Mouse (Mus musculus) embryonic stem cell, embryonic (primary cell): ENCODE results near the gene Ift74.

ENCODE experiments used
- CTCF ChIA-PET, 4 experiments: fragments of 300-600 bp in 2 of 4; fragments of 350-600 bp in 2 of 4; sonication (Branson Sonifier 250); formaldehyde crosslinking; loops; one replicate each; lab custom pipeline; 2022; ENCODE audit warnings: inconsistent platforms in 2 of 4; lab: Charles Lee
- POLR2A ChIA-PET, 4 experiments: fragments of 300-600 bp in 2 of 4; fragments of 350-600 bp in 2 of 4; sonication (Branson Sonifier 250); formaldehyde crosslinking; loops; one replicate each; lab custom pipeline; 2022; ENCODE audit warnings: antibody characterized with exemption in 4 of 4, inconsistent platforms in 1 of 4; lab: Charles Lee

Gene Ift74

DNA sequence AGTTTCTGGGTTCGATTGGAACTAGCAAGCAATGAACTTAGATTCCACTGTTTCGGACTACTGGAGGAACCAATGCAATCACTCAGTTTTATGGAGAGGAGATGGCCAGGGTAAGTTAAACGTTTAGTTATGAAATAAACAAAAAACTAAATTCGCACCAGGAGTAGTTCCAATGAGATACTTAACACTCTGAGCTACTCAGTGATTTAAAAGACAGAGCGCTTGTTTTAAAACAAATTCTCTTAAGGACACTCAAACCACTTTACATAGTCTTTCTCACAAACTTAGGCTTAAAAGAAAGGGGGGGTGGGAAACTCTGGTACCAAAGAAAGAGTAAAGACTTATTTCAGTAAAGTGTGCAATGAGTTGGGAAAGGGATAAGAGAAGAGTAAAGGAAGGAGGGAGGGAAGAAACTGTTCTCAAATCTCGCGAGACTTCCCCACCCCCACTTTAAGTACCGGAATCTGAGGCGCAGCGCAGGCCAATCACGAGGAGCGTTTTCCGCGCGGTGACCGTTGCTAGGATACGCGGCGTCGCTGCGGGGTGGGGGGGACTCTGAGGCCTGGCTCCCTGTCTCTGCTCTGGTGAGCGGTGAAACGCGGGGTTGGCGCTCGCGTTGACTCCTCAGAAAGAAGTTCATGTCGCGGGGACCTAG lies at the start of gene Ift74:
TSS of gene Ift74 (plus strand) at position 520 of the 655 bp plus-strand sequence.
- POLR2A ChIA-PET, result interaction anchor here in 3 of 4 experiments (0.5 to 2.0 kb wide), 10 partner anchors 9 to 1178 kb away, joined by 3 to 14 read pairs (median 6); partner anchors contain the start of gene Plaa (in 2 of the 3)
- CTCF ChIA-PET, result interaction anchor here in 2 of 4 experiments (0.6 kb wide), 2 partner anchors 13 to 18 kb away, joined by 4 to 12 read pairs; no protein-coding TSS in a partner anchor

DNA sequence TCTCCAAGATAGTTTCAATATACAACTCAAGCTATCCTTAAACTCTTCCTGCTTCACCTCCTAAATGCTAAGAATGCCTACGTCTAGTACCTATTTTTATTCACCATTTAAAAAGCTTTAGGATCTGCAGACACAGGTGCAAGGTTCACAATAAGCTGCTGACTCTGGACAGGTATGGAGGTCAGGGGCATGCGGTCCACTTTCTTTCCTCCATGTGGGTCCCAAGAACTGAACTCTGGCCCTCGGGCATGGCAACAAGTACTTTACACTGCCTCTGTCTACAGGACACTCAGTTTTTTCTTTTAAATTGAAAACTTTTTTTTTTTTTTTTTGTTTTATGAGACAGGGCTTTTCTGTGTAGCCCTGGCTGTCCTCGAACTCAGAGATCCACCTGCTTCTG lies 41.6 kb upstream of the Ift74 start:
- POLR2A ChIA-PET, result interaction anchor here in 1 of 4 experiments (1.0 kb wide), 1 partner anchor 12 kb away, joined by 3 read pairs; no protein-coding TSS in a partner anchor
- CTCF ChIA-PET, result no interaction called here

DNA sequence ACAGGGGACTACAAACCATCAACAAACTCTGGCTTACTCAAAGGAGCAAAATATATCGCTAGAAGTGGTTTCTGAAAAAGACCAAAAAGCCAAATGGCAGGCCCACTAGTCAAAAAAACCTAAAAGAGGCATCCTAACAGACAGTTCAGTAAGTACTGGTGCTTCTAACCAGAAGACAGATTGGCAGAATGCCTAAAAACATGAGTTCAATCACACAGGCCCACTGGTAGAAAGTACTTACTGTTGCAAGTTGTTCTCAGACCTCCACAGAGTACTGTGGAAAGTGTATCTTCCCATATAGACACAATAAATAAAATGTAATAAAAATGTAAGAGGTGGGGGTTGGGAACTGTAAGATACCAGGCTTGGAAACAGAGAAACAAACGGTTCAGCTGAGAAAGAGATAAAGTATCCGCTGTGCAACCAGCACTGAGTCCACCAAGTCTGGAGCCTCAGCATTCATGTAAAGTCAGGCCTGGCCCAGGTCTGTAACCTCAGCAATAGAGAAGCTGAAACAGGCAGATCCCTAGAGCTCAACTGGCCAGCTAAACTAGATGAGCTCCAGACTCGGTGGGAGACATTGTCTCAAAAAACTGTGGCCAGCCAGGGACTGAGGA lies 22.4 kb upstream of the Ift74 start:
- ChIA-PET CTCF (interaction anchor here in 1 of 4 experiments (1.5 kb wide), 1 partner anchor 9 kb away, joined by 4 read pairs; no protein-coding TSS in a partner anchor), POLR2A (interaction anchor here in 2 of 4 experiments (1.4 to 3.5 kb wide), 3 partner anchors 11 to 35 kb away, joined by 4 to 10 read pairs (median 6); partner anchors contain the start of genes Caap1 (in 1 of the 2) and Gm10306 (in 1 of the 2))

DNA sequence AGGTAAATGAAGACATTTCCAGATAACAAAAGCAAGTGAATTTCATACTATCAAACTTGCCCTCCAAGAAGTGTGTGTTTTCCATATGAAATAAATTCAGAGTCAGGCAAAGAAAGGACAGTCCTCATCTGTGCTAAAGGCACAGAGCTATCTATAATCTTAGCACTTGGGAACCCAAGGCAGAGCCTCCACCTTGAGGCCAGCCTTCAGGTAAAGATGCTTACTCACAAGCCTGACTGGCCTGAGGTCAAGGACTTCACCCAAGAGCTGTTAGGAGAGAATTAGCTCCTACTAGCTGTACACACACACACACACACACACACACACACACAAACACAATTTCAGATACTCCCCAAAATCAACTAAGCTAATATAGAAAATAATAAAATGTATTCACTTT lies 21.6 kb upstream of the Ift74 start:
- POLR2A ChIA-PET, result interaction anchor here in 2 of 4 experiments (1.4 to 3.5 kb wide), 4 partner anchors 11 to 36 kb away, joined by 4 to 10 read pairs (median 6); partner anchors contain the start of genes Caap1 (in 1 of the 2) and Gm10306 (in 1 of the 2)
- CTCF ChIA-PET, result interaction anchor here in 1 of 4 experiments (1.5 kb wide), 1 partner anchor 8 kb away, joined by 4 read pairs; no protein-coding TSS in a partner anchor

DNA sequence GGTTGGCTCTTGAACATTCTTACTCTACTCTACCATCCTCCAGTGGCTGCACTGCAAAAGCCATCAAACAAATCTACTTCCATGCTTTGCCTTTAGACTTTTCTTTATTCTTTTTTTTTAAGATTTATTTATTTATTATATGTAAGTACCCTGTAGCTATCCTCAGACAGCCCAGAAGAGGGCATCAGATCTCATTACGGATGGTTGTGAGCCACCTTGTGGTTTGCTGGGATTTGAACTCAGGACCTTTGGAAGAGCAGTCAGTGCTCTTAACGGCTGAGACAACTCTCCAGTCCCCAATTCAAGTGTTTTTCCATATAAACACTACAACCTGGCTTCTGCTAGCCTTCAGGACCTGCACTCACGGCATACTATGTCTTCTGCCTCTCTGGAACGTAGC lies 12.9 kb upstream of the Ift74 start:
- POLR2A ChIA-PET, result interaction anchor here in 3 of 4 experiments (0.5 to 2.1 kb wide), 12 partner anchors 9 to 378 kb away, joined by 3 to 8 read pairs (median 4); partner anchors contain the start of genes Caap1 (in 1 of the 3) and Ift74 (in 1 of the 3)
- CTCF ChIA-PET, result interaction anchor here in 2 of 4 experiments (0.6 to 1.6 kb wide), 6 partner anchors 9 to 68 kb away, joined by 3 to 7 read pairs (median 4); partner anchors contain the start of genes Caap1 (in 1 of the 2), Gm10306 (in 1 of the 2) and Ift74 (in 1 of the 2)

DNA sequence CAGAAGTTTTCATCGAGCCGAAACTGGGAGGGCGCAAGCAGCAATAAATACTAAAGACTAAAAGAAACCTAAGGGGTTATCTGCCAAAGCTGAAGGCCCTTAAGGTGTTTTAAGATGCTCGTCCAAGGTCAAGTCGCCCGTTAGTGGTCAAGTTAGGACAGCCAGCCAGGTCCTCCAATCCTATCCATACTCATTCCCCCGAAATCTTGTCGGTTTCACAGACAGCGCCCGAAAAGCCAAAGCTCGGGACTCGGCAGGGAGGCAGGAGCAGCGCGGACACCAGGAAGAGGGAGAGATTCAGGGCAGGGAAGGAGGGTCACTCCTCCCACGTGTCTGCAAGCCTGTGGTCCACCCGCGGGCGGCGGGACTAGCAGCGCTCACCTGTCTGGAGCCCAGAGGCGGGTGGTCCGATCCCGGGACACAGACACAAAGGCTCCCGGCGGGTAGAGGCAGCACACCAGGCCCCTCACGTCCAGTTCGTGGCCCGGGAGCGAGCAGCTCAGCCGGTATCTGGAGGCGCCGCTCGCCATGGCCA lies 11.7 kb upstream of the Ift74 start:
- ChIA-PET CTCF (no interaction called here), POLR2A (interaction anchor here (0.5 to 2.1 kb wide), 8 partner anchors 11 to 450 kb away, joined by 3 to 14 read pairs (median 5); partner anchors contain the start of genes Ift74 (in 2 of the 4), Caap1 (in 1 of the 4), Gm10306 (in 1 of the 4) and Jun (in 1 of the 4))

DNA sequence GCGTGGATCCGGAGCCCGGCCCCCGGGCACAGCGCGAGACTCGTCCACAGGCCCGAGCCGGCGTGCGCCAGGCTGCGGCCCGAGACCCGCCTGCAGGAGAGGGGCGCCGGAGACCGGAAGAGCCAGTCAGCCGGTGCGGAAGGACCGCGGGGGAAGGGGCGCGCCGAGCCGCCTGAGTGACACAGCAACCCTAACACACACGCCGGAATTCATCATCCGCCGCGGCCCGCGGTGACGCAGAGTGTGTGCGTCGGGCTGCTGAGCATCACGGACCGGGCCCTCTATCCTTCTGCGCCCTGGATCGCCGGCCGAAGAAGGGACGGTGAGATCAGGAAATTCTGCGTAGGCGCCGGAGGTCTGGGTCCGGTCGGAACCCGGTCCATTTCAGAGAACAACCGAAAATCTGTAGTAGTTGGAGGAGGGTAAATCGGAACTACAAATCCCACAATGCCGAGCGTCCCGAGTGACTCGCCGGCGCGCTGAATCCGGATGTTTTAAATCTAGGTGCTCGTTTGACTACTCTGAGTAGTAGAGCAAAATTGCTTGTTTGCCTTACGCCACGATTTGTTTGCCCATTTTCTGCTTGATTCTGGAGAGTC lies 11.2 kb upstream of the Ift74 start, which contains the start of gene Plaa:
TSS of gene Plaa (minus strand) at position 214 of the 599 bp plus-strand sequence.
- CTCF ChIA-PET, result interaction anchor here in 1 of 4 experiments (0.7 kb wide), 1 partner anchor 447 kb away, joined by 4 read pairs; no protein-coding TSS in a partner anchor

DNA sequence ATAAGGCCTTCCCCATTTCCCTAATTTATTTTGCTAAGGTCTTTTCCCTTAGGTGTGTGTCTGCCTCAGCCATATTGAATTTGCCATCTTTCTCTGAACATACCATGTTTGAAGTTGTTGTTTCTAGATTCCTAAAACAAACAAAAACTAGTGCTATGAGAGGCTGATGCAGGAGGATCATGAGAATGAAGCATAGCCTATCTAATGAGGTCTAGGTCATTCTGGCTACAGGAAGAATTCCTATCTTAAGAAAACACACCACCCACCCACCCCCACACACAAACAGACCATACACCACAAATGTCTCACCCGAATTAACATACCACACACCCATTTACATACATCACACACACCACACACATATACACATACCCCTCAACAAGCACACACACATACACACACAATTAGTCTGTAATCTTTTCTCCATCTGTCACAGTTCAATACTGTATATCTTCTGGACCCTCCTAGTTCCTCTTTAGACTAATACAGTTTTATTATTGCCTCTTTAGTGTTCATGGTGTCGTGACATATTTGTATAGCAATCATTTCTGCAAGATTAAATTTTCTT lies 9.8 kb upstream of the Ift74 start:
- ChIA-PET CTCF (no interaction called here), POLR2A (interaction anchor here in 3 of 4 experiments (0.9 to 1.2 kb wide), 5 partner anchors 9 to 48 kb away, joined by 3 to 7 read pairs (median 4); partner anchors contain the start of genes Caap1 (in 1 of the 3), Gm10306 (in 1 of the 3) and Ift74 (in 1 of the 3))

More for the DNA sequence above, 11.2 kb upstream of the Ift74 start, which contains the start of gene Plaa:
- POLR2A ChIA-PET, result interaction anchor here in 3 of 4 experiments (0.7 to 2.1 kb wide), 12 partner anchors 11 to 560 kb away, joined by 3 to 14 read pairs (median 5); partner anchors contain the start of genes Caap1 (in 2 of the 3), Gm10306 (in 2 of the 3), Ift74 (in 2 of the 3) and Jun (in 1 of the 3)

DNA sequence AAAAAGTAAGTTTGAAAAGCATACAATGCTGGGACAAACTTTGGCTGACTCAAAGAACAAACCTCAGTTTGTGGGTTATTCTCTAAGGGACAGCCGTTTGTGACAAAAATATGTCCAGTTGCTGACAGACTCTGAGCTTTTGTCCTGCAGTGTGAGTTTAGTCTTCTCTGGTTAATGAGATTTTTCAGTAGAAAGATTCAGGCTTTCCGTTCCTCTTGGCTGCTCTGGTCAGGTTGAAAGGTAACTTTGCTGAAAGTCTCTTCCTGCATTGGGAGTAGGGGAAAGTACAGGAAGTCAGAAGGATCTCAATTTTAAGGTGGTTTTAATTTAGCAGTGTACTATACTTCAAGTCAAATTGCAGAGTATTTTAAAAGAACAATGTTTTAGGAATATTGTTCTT lies 8.7 kb upstream of the Ift74 start:
- CTCF ChIA-PET, result no interaction called here

DNA sequence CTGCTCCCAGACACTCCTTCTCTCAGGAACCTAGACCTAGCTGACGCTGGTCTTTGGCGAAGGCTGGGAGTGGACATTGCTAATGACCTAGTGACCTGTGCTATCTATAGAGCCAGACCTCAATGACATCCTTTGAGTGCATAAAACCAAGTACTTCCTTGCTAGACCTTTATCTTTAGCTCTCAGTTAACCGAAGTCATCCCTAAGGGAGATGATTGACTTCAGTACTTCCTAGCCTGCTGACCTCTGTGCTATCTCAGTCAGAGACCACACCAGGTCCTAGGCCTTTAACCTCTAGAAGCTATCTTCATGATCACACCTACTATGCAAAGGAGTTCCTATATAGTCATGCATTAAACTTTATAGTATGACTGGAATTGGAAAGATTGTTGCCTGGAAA lies 4.0 kb upstream of the Ift74 start:
- POLR2A ChIA-PET, result interaction anchor here in 3 of 4 experiments (1.0 to 1.5 kb wide), 4 partner anchors 9 to 54 kb away, joined by 3 to 8 read pairs (median 6); partner anchors contain the start of genes Caap1 (in 1 of the 3) and Gm10306 (in 1 of the 3)

More for the DNA sequence above, 8.7 kb upstream of the Ift74 start:
- POLR2A ChIA-PET, result interaction anchor here in 1 of 4 experiments (1.3 kb wide), 1 partner anchor 45 kb away, joined by 4 read pairs; no protein-coding TSS in a partner anchor

DNA sequence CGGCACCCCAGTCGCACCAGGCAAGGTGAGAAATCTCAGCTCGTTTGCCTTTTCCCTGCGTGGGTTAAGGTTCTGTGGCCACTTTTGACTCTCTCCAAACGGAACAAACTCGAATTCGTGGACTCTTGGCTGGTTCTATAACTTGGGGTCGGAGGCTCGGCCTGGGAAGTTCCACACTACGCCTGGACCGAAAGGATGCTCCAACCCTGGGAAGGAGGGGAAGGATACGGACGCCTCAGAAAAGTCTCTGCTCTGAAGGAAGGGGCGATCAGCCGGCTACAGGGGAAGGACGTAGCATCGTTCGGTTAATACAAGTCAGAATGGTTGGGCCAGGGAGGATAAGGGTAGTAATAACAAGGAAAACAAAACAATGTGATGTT lies 326 bp downstream of the Ift74 start:
- ChIA-PET POLR2A (interaction anchor here in 2 of 4 experiments (0.9 to 2.0 kb wide), 5 partner anchors 8 to 14 kb away, joined by 3 to 14 read pairs (median 7); partner anchors contain the start of gene Plaa (in 1 of the 2)), CTCF (interaction anchor here in 1 of 4 experiments (0.6 kb wide), 1 partner anchor 13 kb away, joined by 4 read pairs; no protein-coding TSS in a partner anchor)

More for the DNA sequence above, 4.0 kb upstream of the Ift74 start:
- CTCF ChIA-PET, result interaction anchor here in 1 of 4 experiments (1.9 kb wide), 1 partner anchor 9 kb away, joined by 7 read pairs; no protein-coding TSS in a partner anchor

DNA sequence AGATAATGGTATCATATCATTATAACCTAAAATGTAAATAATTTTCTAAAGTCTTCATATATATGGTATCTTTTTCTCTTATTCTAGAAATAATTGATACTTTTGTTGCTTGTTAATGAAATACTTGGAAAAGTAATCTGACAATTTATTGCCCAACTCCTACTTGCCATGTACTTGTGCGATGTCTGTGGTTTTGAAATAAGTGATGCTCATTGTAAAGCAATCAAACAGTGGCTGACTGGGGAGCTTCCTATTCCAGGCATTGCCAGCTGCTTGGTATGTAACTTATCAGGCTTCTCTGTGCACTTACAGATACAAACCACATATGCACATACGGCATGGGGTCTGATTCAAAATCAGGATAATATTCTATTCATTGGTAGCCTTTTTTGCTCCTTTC lies 5.8 kb downstream of the Ift74 start:
- ChIA-PET POLR2A (no interaction called here), CTCF (no interaction called here)

DNA sequence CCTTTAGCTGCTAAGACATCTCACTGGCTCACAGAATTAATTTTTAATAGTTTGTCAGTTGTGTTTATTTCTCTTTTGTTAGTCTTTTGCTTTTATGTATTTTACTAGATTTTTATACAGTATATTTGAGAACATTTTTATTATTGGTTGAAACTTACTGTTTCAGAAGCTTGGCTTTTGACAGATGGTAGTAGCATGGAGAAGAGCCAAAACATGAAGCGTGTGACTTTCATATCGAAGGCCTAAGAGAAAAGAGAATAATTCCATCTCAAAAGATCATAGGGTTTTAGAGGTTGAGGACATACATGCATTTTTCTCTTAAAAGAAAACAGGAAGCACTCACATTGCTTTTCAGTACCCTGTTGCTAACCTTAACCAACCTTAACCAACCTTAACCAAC lies 28.9 kb downstream of the Ift74 start:
- CTCF ChIA-PET, result no interaction called here
- POLR2A ChIA-PET, result no interaction called here

DNA sequence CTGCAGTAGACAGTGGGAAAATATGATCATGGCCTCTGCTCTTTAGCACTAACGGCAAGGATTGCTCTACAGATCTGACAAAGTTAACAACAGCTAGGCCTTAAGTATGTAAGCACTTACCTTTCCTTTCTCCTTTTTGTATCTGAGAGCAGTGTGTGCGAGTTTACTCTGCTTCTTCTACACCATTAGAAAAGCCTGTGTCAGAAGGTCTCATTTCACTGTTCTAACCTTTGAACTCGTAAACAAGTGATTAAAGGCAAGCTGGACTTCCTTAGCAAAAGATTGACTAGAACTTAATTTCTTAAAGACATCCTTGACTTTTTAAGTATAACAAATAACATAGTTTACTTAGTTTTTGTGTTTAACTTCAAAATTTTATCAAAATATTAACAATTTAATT lies 35.6 kb downstream of the Ift74 start, which contains the start of gene Lrrc19:
TSS of gene Lrrc19 (minus strand) at position 225 of the 400 bp plus-strand sequence.
- CTCF ChIA-PET, result no interaction called here
- POLR2A ChIA-PET, result no interaction called here

DNA sequence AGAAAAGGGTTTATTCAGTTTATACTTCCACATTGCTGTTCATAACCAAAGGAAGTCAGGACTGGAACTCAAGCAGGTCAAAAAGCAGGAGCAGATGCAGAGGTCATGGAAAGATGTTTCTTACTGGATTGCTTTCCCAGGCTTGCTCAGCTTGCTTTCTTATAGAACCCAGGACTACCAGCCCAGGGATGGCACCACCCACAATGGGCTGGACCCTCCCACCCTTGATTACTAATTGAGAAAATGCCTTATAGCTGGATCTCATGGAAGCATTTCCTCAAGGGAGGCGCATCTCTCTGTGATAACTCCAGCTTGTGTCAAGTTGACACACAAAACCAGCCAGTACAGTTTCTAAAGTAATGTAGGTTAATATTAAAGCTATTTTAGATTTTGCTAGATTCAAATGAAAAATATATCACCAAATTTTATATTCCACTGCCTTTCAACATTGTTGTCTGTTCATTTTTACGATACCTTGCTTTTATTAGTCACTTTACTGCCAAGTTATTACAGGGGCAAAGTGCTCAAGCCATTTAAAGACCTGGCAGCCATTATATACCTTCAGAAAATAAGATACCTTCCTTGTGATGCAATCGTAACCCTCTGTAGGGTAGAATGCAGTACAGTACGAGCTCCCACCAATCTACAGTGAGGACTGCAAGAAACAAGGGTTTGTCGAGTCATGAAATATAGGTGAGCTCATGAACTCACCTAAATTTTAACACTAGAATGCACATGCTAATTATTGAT lies 36.3 kb downstream of the Ift74 start:
- ChIA-PET CTCF (interaction anchor here in 1 of 4 experiments (0.7 kb wide), 1 partner anchor 1273 kb away, joined by 3 read pairs; no protein-coding TSS in a partner anchor), POLR2A (interaction anchor here in 1 of 4 experiments (0.7 kb wide), 2 partner anchors 557 to 1097 kb away, joined by 3 to 5 read pairs; no protein-coding TSS in a partner anchor)

DNA sequence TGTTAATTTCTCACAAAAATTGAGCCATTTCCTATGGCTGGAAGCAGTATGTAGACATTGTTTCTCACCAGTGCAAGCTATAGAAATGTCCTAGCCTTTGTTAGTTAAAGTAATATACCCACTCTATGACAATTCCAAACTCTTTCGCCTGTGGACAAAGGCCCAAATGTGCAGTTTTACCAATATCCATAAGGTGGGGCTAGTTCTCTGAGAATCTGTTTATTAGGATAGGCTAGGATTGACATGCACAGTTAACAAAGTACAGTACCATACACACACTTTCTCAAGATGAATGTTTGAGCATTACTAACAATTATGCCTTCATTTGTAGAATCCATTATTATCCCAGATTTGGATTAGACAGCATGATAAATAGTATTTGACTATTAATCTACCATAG lies 55.4 kb downstream of the Ift74 start:
- ChIA-PET CTCF (interaction anchor here in 2 of 4 experiments (0.6 to 1.1 kb wide), 2 partner anchors 18 to 231 kb away, joined by 4 to 7 read pairs; no protein-coding TSS in a partner anchor), POLR2A (interaction anchor here in 1 of 4 experiments (0.8 to 1.4 kb wide), 2 partner anchors 24 to 113 kb away, joined by 3 read pairs; partner anchors contain the start of genes Caap1 and Gm10306)
